Mouse (Mus musculus): Measurements from ENCODE around the gene Kcna3. TPM values are rescaled to one million over a fixed set of nuclear protein-coding genes. Genes with fewer than 3 reads are reported as not detected.

Gene Kcna3
- 0.56 and 0.70 TPM in 2 replicates for polyA plus RNA-seq (2015; fragmentation: Nextera tagmentation; extraction: Ambion mirVana)

DNA sequence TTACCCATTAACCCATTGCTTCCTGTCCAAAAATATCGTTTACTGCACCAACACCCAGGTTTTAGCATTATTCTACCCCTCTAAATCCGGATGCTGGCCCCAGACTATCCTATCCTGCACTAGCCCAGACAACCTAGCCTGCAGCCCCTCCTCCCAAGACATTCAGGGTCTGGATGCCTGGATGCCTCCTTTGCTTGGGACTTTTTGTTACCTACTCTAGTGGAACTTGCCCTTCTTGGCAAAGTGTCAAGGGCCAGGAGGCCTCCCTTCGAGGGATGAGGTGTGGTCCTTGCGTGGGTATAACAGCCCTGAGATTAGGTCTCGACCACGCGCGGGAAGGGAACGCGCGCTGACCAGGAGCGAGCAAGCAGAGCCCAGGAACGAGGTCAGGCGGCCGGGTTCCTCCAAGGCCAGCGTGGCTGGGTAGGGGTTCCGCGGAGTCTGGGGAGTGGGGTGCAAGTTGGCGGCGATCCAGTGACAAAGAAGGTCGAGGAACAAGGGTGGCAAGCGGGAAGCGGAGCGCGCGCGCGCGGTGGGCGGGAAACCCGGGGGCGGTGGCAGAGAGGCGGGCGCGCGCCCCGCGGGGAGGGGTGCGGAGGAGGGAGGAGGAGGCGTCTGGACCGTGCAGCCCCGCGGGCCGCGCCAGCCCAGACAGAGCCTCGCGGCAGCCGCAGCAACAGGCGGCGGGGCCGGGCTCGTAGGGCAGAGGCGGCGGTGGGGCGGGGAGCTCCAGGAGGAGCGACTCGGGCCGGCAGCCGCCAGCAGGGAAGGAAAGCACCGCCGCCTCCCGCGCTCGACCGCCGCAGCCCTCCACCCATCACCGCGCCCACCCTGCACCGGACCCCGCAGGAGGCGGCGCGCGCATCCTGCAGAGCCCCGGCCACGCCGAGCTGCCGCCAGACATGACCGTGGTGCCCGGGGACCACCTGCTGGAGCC, at the start of gene Kcna3:
TSS of gene Kcna3 (plus strand) at position 649 of the 937 bp plus-strand sequence.
- Histone ChIP-seq H3K4me1 (ENCODE audit: control insufficient read depth, insufficient read depth, low read length) (peaks cover 7% of the 10 kb centered on the region; the same call in 1 of the 2 replicates), H3K36me3 (ENCODE audit: control insufficient read depth, insufficient read depth, low read length) (no peaks in the 10 kb centered on the region), H3K27me3 (ENCODE audit: control insufficient read depth, insufficient read depth, low read length) (peaks cover 7% of the 10 kb centered on the region; the same call in 1 of the 2 replicates), H3K4me3 (replicated peaks; ENCODE audit: low read length) (peak within 1 kb of the TSS; percentile 68), H3K9ac (ENCODE audit: low read length) (peak within 1 kb of the TSS; percentile 82), H3K9me3 (replicated peaks; ENCODE audit: control insufficient read depth, low read length) (no peaks in the 10 kb centered on the region), H3K4me2 (ENCODE audit: low read depth, low read length) (peak within 1 kb of the TSS; percentile 98), H3K27ac (ENCODE audit: low read length) (no peak within 1 kb of the TSS)
- ATAC-seq (ENCODE audit: insufficient read depth, low FRiP score): peak; percentile 94
- WGBS: 2% methylated on average over 66 of the region's 80 CpGs

DNA sequence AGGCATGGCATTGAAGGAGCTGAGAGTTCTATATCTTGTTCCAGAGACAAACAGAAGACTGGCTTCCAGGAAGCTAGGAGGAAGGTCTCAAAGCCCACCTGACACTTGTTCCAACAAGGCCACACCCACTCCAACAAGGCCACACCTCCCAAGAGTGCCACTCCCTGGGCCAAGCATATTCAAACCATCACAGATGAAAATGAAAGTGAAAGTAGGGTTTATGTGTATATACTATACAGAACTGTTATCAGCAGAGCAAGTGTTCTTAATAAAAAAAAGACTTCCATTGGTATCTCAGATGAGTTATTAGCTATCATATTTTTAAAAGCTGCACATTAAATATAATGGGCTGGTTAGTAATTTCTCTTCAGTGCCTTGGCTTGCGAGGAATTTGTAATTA, 44.6 kb upstream of the Kcna3 start:
- no peaks in the 10 kb centered on the region for H3K4me1 ChIP-seq (ENCODE audit: control insufficient read depth, insufficient read depth, low read length)
- H3K4me2 ChIP-seq (ENCODE audit: low read depth, low read length): no peak overlapping the region
- WGBS: 80% methylated on average over 1 of the region's 1 CpGs
- H3K4me3 ChIP-seq (replicated peaks; ENCODE audit: low read length): no peak overlapping the region
- H3K27ac ChIP-seq (ENCODE audit: low read length): no peak overlapping the region
- no peaks in the 10 kb centered on the region for H3K36me3 ChIP-seq (ENCODE audit: control insufficient read depth, insufficient read depth, low read length)
- no peaks in the 10 kb centered on the region for H3K9me3 ChIP-seq (replicated peaks; ENCODE audit: control insufficient read depth, low read length)
- H3K27me3 ChIP-seq (ENCODE audit: control insufficient read depth, insufficient read depth, low read length): no peaks in the 10 kb centered on the region
- ATAC-seq (ENCODE audit: insufficient read depth, low FRiP score): no peak
- no peak overlapping the region for H3K9ac ChIP-seq (ENCODE audit: low read length)

DNA sequence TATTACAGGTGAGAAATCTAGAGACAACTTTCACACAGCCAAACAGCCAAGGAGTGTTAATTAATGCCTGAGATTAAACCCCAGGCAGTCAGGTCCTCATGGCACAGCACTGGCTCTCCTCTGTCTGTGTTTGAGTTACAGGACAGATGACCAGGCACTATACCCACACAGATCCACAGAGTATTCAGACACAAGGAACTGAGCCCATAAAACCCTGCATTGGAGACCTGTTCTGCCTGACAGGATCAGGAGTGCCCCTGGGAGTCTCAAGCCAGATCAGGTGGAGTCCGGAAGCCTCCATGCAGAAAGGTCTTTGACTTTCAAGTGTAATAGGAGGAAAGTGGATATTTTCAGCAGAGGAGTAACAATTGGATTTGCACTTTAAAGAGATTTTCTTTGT, 40.6 kb upstream of the Kcna3 start:
- no peak for ATAC-seq (ENCODE audit: insufficient read depth, low FRiP score)
- Histone ChIP-seq H3K36me3 (ENCODE audit: control insufficient read depth, insufficient read depth, low read length) (no peaks in the 10 kb centered on the region), H3K4me1 (ENCODE audit: control insufficient read depth, insufficient read depth, low read length) (no peaks in the 10 kb centered on the region), H3K27me3 (ENCODE audit: control insufficient read depth, insufficient read depth, low read length) (no peaks in the 10 kb centered on the region), H3K4me3 (replicated peaks; ENCODE audit: low read length) (no peak overlapping the region), H3K9me3 (replicated peaks; ENCODE audit: control insufficient read depth, low read length) (no peaks in the 10 kb centered on the region), H3K9ac (ENCODE audit: low read length) (no peak overlapping the region), H3K27ac (ENCODE audit: low read length) (no peak overlapping the region), H3K4me2 (ENCODE audit: low read depth, low read length) (no peak overlapping the region)
- 77% methylated on average over 1 of the region's 1 CpGs for WGBS

DNA sequence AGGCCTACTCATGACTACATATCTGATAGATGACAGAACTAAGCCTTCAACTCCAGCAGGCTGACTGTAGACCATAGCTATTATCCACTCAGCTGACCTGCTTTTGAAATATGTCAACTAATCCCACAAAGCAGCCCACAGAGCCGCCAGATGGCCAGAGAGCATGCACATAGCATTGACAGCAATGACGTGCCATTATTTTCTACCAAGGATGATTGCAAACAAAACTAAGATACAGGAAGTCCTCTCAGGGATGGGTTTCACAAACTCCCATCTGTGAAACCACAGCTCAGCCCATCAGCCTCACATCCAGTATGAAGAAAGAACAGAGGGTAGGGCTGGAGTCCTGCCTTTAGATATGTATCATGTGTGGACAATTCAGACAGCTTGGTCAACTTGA, 39.8 kb upstream of the Kcna3 start:
- H3K4me3 ChIP-seq (replicated peaks; ENCODE audit: low read length): no peak overlapping the region
- 50% methylated on average over 2 of the region's 2 CpGs for whole genome bisulfite sequencing

GRCm38 (mm10) chr3:106998370-106998769, 37.6 kb upstream of the Kcna3 start:
- H3K9me3 ChIP-seq (replicated peaks; ENCODE audit: control insufficient read depth, low read length): no peaks in the 10 kb centered on the region

More for the DNA sequence above, 39.8 kb upstream of the Kcna3 start:
- Histone ChIP-seq H3K4me1 (ENCODE audit: control insufficient read depth, insufficient read depth, low read length) (no peaks in the 10 kb centered on the region), H3K9ac (ENCODE audit: low read length) (no peak overlapping the region), H3K9me3 (replicated peaks; ENCODE audit: control insufficient read depth, low read length) (no peaks in the 10 kb centered on the region), H3K36me3 (ENCODE audit: control insufficient read depth, insufficient read depth, low read length) (no peaks in the 10 kb centered on the region), H3K27me3 (ENCODE audit: control insufficient read depth, insufficient read depth, low read length) (no peaks in the 10 kb centered on the region), H3K4me2 (ENCODE audit: low read depth, low read length) (no peak overlapping the region), H3K27ac (ENCODE audit: low read length) (no peak overlapping the region)
- ATAC-seq (ENCODE audit: insufficient read depth, low FRiP score): no peak

GRCm38 (mm10) chr3:107000165-107000564, 35.8 kb upstream of the Kcna3 start:
- no peaks in the 10 kb centered on the region for H3K4me1 ChIP-seq (ENCODE audit: control insufficient read depth, insufficient read depth, low read length)
- ATAC-seq (ENCODE audit: insufficient read depth, low FRiP score): no peak
- H3K4me3 ChIP-seq (replicated peaks; ENCODE audit: low read length): no peak overlapping the region
- H3K27ac ChIP-seq (ENCODE audit: low read length): no peak overlapping the region
- no peaks in the 10 kb centered on the region for H3K36me3 ChIP-seq (ENCODE audit: control insufficient read depth, insufficient read depth, low read length)
- WGBS: 60% methylated on average over 2 of the region's 2 CpGs
- no peak overlapping the region for H3K4me2 ChIP-seq (ENCODE audit: low read depth, low read length)
- H3K9ac ChIP-seq (ENCODE audit: low read length): no peak overlapping the region
- H3K9me3 ChIP-seq (replicated peaks; ENCODE audit: control insufficient read depth, low read length): no peaks in the 10 kb centered on the region
- no peaks in the 10 kb centered on the region for H3K27me3 ChIP-seq (ENCODE audit: control insufficient read depth, insufficient read depth, low read length)

More at GRCm38 (mm10) chr3:106998370-106998769, 37.6 kb upstream of the Kcna3 start:
- Histone ChIP-seq H3K36me3 (ENCODE audit: control insufficient read depth, insufficient read depth, low read length) (no peaks in the 10 kb centered on the region), H3K4me3 (replicated peaks; ENCODE audit: low read length) (no peak overlapping the region), H3K4me2 (ENCODE audit: low read depth, low read length) (no peak overlapping the region), H3K27ac (ENCODE audit: low read length) (no peak overlapping the region), H3K9ac (ENCODE audit: low read length) (no peak overlapping the region), H3K27me3 (ENCODE audit: control insufficient read depth, insufficient read depth, low read length) (no peaks in the 10 kb centered on the region), H3K4me1 (ENCODE audit: control insufficient read depth, insufficient read depth, low read length) (no peaks in the 10 kb centered on the region)
- ATAC-seq (ENCODE audit: insufficient read depth, low FRiP score): no peak
- 54% methylated on average over 1 of the region's 1 CpGs for WGBS

- no peak overlapping the region for H3K4me3 ChIP-seq (replicated peaks; ENCODE audit: low read length)
- H3K4me1 ChIP-seq (ENCODE audit: control insufficient read depth, insufficient read depth, low read length): no peaks in the 10 kb centered on the region
- no peaks in the 10 kb centered on the region for H3K9me3 ChIP-seq (replicated peaks; ENCODE audit: control insufficient read depth, low read length)
- no peak overlapping the region for H3K9ac ChIP-seq (ENCODE audit: low read length)
- no peak overlapping the region for H3K4me2 ChIP-seq (ENCODE audit: low read depth, low read length)
- H3K27ac ChIP-seq (ENCODE audit: low read length): no peak overlapping the region
- no peaks in the 10 kb centered on the region for H3K27me3 ChIP-seq (ENCODE audit: control insufficient read depth, insufficient read depth, low read length)
- no peak for ATAC-seq (ENCODE audit: insufficient read depth, low FRiP score)
- 75% methylated on average over 8 of the region's 8 CpGs for WGBS
- no peaks in the 10 kb centered on the region for H3K36me3 ChIP-seq (ENCODE audit: control insufficient read depth, insufficient read depth, low read length)
These were observed 33.5 kb upstream of the Kcna3 start for GRCm38 (mm10) chr3:107002249-107003123.

GRCm38 (mm10) chr3:107009329-107010076, 26.5 kb upstream of the Kcna3 start:
- Histone ChIP-seq H3K9me3 (replicated peaks; ENCODE audit: control insufficient read depth, low read length) (no peaks in the 10 kb centered on the region), H3K9ac (ENCODE audit: low read length) (no peak overlapping the region), H3K27ac (ENCODE audit: low read length) (no peak overlapping the region), H3K27me3 (ENCODE audit: control insufficient read depth, insufficient read depth, low read length) (no peaks in the 10 kb centered on the region), H3K36me3 (ENCODE audit: control insufficient read depth, insufficient read depth, low read length) (no peaks in the 10 kb centered on the region), H3K4me3 (replicated peaks; ENCODE audit: low read length) (no peak overlapping the region), H3K4me1 (ENCODE audit: control insufficient read depth, insufficient read depth, low read length) (no peaks in the 10 kb centered on the region), H3K4me2 (ENCODE audit: low read depth, low read length) (no peak overlapping the region)
- ATAC-seq (ENCODE audit: insufficient read depth, low FRiP score): no peak
- WGBS: 56% methylated on average over 4 of the region's 4 CpGs

Measured in stomach, embryonic 16.5 days (tissue).